Mouse (Mus musculus): ENCODE data around the gene Chrna10. TPM values are rescaled to one million over a fixed set of nuclear protein-coding genes. Genes with fewer than 3 reads are reported as not detected.

Chrna10 gene
- polyA plus RNA-seq (2017; shearing (Covaris generic)): not detected

GRCm38 (mm10) chr7:102116579-102117331 is at the start of gene Chrna10:
Gene Chrna10 (minus strand): TSS chr7:102116828.

GRCm38 (mm10) chr7:102109171-102109570 is 7.5 kb downstream of the Chrna10 start, which contains the start of gene Art5:
Gene Art5 (minus strand): TSS chr7:102109489.

GRCm38 (mm10) chr7:102101487-102101886 is 15.1 kb downstream of the Chrna10 start, which contains the start of gene Art1:
Gene Art1 (plus strand): TSS chr7:102101743.

GRCm38 (mm10) chr7:102082816-102083215 is 33.8 kb downstream of the Chrna10 start, which contains the start of gene Trpc2:
Gene Trpc2 (plus strand): TSS chr7:102083116.

GRCm38 (mm10) chr7:102065046-102065891 is 51.4 kb downstream of the Chrna10 start, which contains the start of the genes Rnf121, Xndc1 and Xntrpc:
Gene Rnf121 (minus strand): TSS chr7:102065469.
Gene Xndc1 (plus strand): TSS chr7:102065511.
Gene Xntrpc (plus strand): TSS chr7:102065713.

Other genes starting within 250 kb of the Chrna10 start
- not detected for gene Folr1, start 246.0 kb downstream of the Chrna10 start, polyA plus RNA-seq (2017; shearing (Covaris generic))
- gene Lamtor1, start 210.9 kb downstream of the Chrna10 start, polyA plus RNA-seq (2017; shearing (Covaris generic)): 172 TPM
- gene Tomt, start 210.5 kb downstream of the Chrna10 start, polyA plus RNA-seq (2017; shearing (Covaris generic)): 0.71 TPM
- 3.2 TPM for gene Lrrc51, start 182.9 kb downstream of the Chrna10 start, polyA plus RNA-seq (2017; shearing (Covaris generic))
- gene Numa1, start 182.7 kb downstream of the Chrna10 start, polyA plus RNA-seq (2017; shearing (Covaris generic)): 185 TPM
- gene Il18bp, start 98.1 kb downstream of the Chrna10 start, polyA plus RNA-seq (2017; shearing (Covaris generic)): 4.6 TPM
- 27.3 TPM for gene Rnf121, start 51.4 kb downstream of the Chrna10 start, polyA plus RNA-seq (2017; shearing (Covaris generic))
- 29.3 TPM for gene Xndc1, start 51.3 kb downstream of the Chrna10 start, polyA plus RNA-seq (2017; shearing (Covaris generic))
- gene Xntrpc, start 51.1 kb downstream of the Chrna10 start, polyA plus RNA-seq (2017; shearing (Covaris generic)): 1.1 TPM
- not detected for gene Trpc2, start 33.7 kb downstream of the Chrna10 start, polyA plus RNA-seq (2017; shearing (Covaris generic))
- gene Art1, start 15.1 kb downstream of the Chrna10 start, polyA plus RNA-seq (2017; shearing (Covaris generic)): not detected
- 0.66 TPM for gene Art5, start 7.3 kb downstream of the Chrna10 start, polyA plus RNA-seq (2017; shearing (Covaris generic))
- gene Nup98, start 93.3 kb upstream of the Chrna10 start, polyA plus RNA-seq (2017; shearing (Covaris generic)): 19.9 TPM
- 51.5 TPM for gene Pgap2, start 93.4 kb upstream of the Chrna10 start, polyA plus RNA-seq (2017; shearing (Covaris generic))
- 314 TPM for gene Rhog, start 139.2 kb upstream of the Chrna10 start, polyA plus RNA-seq (2017; shearing (Covaris generic))
- gene Stim1, start 151.0 kb upstream of the Chrna10 start, polyA plus RNA-seq (2017; shearing (Covaris generic)): 91.4 TPM

Data from CD4-positive, CD25-positive, alpha-beta regulatory T cell, adult 9 weeks (primary cell).